Mouse (Mus musculus) CH12.LX (cell line): ENCODE data around the gene Kpna6. TPM values are rescaled to one million over a fixed set of nuclear protein-coding genes. Genes with fewer than 3 reads are reported as not detected.

Experiments
- DNase-seq: peaks from one replicate; pipeline ENCODE4 v3.0.0-alpha.2; 2013; ENCODE audit errors: extremely low read depth
- H3K27ac ChIP-seq: 2 replicates; pipeline ENCODE4 v1.5.1; 2012; ENCODE audit warnings: low read depth, mild to moderate bottlenecking, control low read depth, moderate library complexity; ENCODE audit not compliant: insufficient read depth
- H3K27me3 ChIP-seq: replicated peaks from 2 replicates; pipeline ENCODE3; 2012; ENCODE audit warnings: inconsistent platforms
- H3K36me3 ChIP-seq, 2 experiments: replicated peaks in 1 of 2; 2 replicates each; pipeline versions ENCODE3 to v1.6.1; 2012; ENCODE audit warnings: inconsistent platforms in 1 of 2, low read length in 1 of 2, mild to moderate bottlenecking in 1 of 2, mixed read lengths in 1 of 2, moderate library complexity in 1 of 2; ENCODE audit not compliant: control insufficient read depth in 1 of 2, insufficient read depth in 1 of 2
- H3K4me1 ChIP-seq, 2 experiments: 2 replicates each; pipeline ENCODE4 v1.6.1; 2012; ENCODE audit warnings: inconsistent platforms in 1 of 2, moderate library complexity in 1 of 2; ENCODE audit not compliant: insufficient read depth in 2 of 2, control insufficient read depth in 1 of 2
- H3K4me2 ChIP-seq: 2 replicates; pipeline ENCODE4 v1.6.1; 2012; ENCODE audit warnings: low read depth, mild to moderate bottlenecking, control low read depth; ENCODE audit not compliant: poor library complexity, insufficient read depth, severe bottlenecking
- H3K4me3 ChIP-seq, 3 experiments: fragments of 150-350 bp in 1 of 3; sonication (generic) in 1 of 3; replicated peaks in 1 of 3; 2 replicates each; pipeline versions ENCODE3 to v1.5.1; 2011 to 2012; ENCODE audit warnings: low read depth in 2 of 3, low read length in 2 of 3, mild to moderate bottlenecking in 2 of 3, moderate library complexity in 2 of 3, control low read depth in 1 of 3, improper control_type of control experiment in 1 of 3, inconsistent platforms in 1 of 3, mixed read lengths in 1 of 3; ENCODE audit not compliant: poor library complexity in 1 of 3
- H3K79me2 ChIP-seq: replicated peaks from 2 replicates; pipeline ENCODE4 v1.6.1; 2012; ENCODE audit warnings: mild to moderate bottlenecking, moderate library complexity; ENCODE audit not compliant: control insufficient read depth, poor library complexity, insufficient read depth, severe bottlenecking; ENCODE audit errors: extremely low read depth
- H3K9ac ChIP-seq: 2 replicates; pipeline ENCODE4 v1.6.1; 2012; ENCODE audit warnings: low read depth, mild to moderate bottlenecking, control low read depth, moderate library complexity; ENCODE audit not compliant: insufficient read depth
- H3K9me3 ChIP-seq: replicated peaks from 2 replicates; pipeline ENCODE3; 2012; ENCODE audit warnings: low read length, inconsistent platforms, mixed read lengths
- BHLHE40 ChIP-seq: IDR thresholded peaks from 2 replicates; pipeline ENCODE4 v1.6.1; 2011; ENCODE audit warnings: mild to moderate bottlenecking, low read depth, low read length, improper control_type of control experiment
- GABPA ChIP-seq: IDR thresholded peaks from 2 replicates; pipeline ENCODE4 v1.6.1; 2012; ENCODE audit warnings: low read depth, low read length, improper control_type of control experiment, inconsistent platforms; ENCODE audit not compliant: insufficient replicate concordance
- HCFC1 ChIP-seq: IDR thresholded peaks from 2 replicates; pipeline ENCODE4 v1.6.1; 2012; ENCODE audit warnings: low read depth, mild to moderate bottlenecking, inconsistent platforms, low read length, improper control_type of control experiment
- IRF4 ChIP-seq: IDR thresholded peaks from 2 replicates; pipeline ENCODE4 v1.6.1; 2014; ENCODE audit warnings: low read depth, mild to moderate bottlenecking, inconsistent platforms, low read length, improper control_type of control experiment
- JUND ChIP-seq: conservative IDR thresholded peaks from 2 replicates; pipeline ENCODE4 v1.6.1; 2011; ENCODE audit warnings: low read depth, low read length, improper control_type of control experiment
- KAT2A ChIP-seq: IDR thresholded peaks from 2 replicates; pipeline ENCODE4 v1.6.1; 2012; ENCODE audit warnings: low read length, improper control_type of control experiment, inconsistent platforms; ENCODE audit not compliant: insufficient replicate concordance
- MAZ ChIP-seq: IDR thresholded peaks from 2 replicates; pipeline ENCODE4 v1.6.1; 2012; ENCODE audit warnings: low read depth, mild to moderate bottlenecking, inconsistent platforms, low read length, improper control_type of control experiment, moderate library complexity
- MEF2A ChIP-seq: IDR thresholded peaks from 2 replicates; pipeline ENCODE4 v1.6.1; 2014; ENCODE audit warnings: low read depth, mild to moderate bottlenecking, inconsistent platforms, low read length, improper control_type of control experiment, borderline replicate concordance
- PAX5 ChIP-seq: IDR thresholded peaks from 2 replicates; pipeline ENCODE4 v1.6.1; 2012; ENCODE audit warnings: low read length, inconsistent platforms, mixed read lengths
- POLR2A ChIP-seq: IDR thresholded peaks from 2 replicates; pipeline ENCODE4 v1.6.1; 2011; ENCODE audit warnings: low read depth, mild to moderate bottlenecking, improper control_type of control experiment, low read length
- SIN3A ChIP-seq: IDR thresholded peaks from 2 replicates; pipeline ENCODE4 v1.6.1; 2012; ENCODE audit warnings: low read length, improper control_type of control experiment, inconsistent platforms
- SMC3 ChIP-seq: IDR thresholded peaks from 2 replicates; pipeline ENCODE4 v1.6.1; 2011; ENCODE audit warnings: low read depth, low read length, improper control_type of control experiment
- UBTF ChIP-seq: IDR thresholded peaks from 2 replicates; pipeline ENCODE4 v1.6.1; 2012; ENCODE audit warnings: low read depth, mild to moderate bottlenecking, inconsistent platforms, low read length, improper control_type of control experiment, moderate library complexity
- USF1 ChIP-seq: IDR thresholded peaks from 2 replicates; pipeline ENCODE4 v1.6.1; 2014; ENCODE audit warnings: low read depth, mild to moderate bottlenecking, inconsistent platforms, low read length, improper control_type of control experiment
- USF2 ChIP-seq: conservative IDR thresholded peaks from 2 replicates; pipeline ENCODE4 v1.6.1; 2011; ENCODE audit warnings: low read depth, low read length, improper control_type of control experiment
- ZC3H11A ChIP-seq: IDR thresholded peaks from 2 replicates; pipeline ENCODE4 v1.6.1; 2012; ENCODE audit warnings: low read depth, mild to moderate bottlenecking, inconsistent platforms, low read length, improper control_type of control experiment
- ZKSCAN1 ChIP-seq: IDR thresholded peaks from 2 replicates; pipeline ENCODE4 v1.6.1; 2012; ENCODE audit warnings: low read depth, inconsistent platforms, low read length, improper control_type of control experiment, borderline replicate concordance
- ZNF384 ChIP-seq: IDR thresholded peaks from 2 replicates; pipeline ENCODE4 v1.6.1; 2012; ENCODE audit warnings: low read depth, low read length, improper control_type of control experiment, inconsistent platforms
- dilution Hi-C: fragments of 300-500 bp; cut with MboI; formaldehyde crosslinking; loops from 2 replicates; pipeline ENCODE4 v1.14.3; 2020; ENCODE audit warnings: low sequenced_read_pairs; ENCODE audit not compliant: extremely low pct_unique_long_range_greater_than_20kb, extremely low pct_ligation_motif_present
- in situ Hi-C: fragments of 300-500 bp; cut with MboI; formaldehyde crosslinking; loops from 3 replicates; pipeline ENCODE4 v1.14.3; 2019; ENCODE audit warnings: low sequenced_read_pairs, low pct_ligation_motif_present, low pct_unique_long_range_greater_than_20kb, mixed read lengths
- polyA plus RNA-seq: library from polyadenylated mRNA; unstranded; fragments of >175 nt; gene quantifications from 2 replicates; pipeline ENCODE4 v1.2.1, GENCODE M21; 2012; ENCODE audit warnings: low read depth; ENCODE audit not compliant: insufficient read length
- total RNA-seq, 2 experiments: library from RNA; depleted of rRNA; stranded (reverse); fragments of 300-350 nt in 1 of 2; fragments of >200 nt in 1 of 2; gene quantifications; 2 replicates each; pipeline ENCODE4 v1.2.3; 2012 to 2014

Kpna6 gene
- total and polyA plus RNA-seq, 3 experiments = 17.3 to 25.8 (median 19.6) TPM

DNA sequence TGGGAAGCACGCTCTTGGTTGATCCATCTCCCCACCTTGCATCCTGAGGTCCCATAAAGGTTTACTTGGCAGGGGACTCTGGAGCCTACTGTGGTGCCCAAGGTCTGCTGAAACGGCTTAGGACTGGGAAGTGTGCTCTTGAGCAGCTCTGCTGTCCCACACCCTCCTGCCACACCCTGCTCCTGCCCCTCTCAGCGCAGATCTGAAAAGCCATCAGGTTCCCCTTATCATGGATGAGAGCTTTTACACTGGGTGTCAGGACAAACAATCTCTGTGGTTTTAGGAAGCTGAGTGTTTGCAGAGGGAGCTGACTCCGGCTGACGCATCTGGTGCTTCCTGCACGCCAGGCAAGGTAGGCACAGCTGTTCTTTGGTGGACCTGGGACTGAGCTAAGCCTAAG is 38.7 kb downstream of the Kpna6 start:
- no peak for TF ChIP-seq SIN3A
- no peak for TF ChIP-seq BHLHE40
- no peak for TF ChIP-seq KAT2A
- no peak for TF ChIP-seq JUND
- TF ChIP-seq HCFC1 = no peak
- no peak for TF ChIP-seq ZKSCAN1
- TF ChIP-seq MAZ = no peak
- TF ChIP-seq IRF4 = no peak
- no peak for TF ChIP-seq PAX5
- TF ChIP-seq ZNF384 = no peak
- TF ChIP-seq ZC3H11A = no peak
- H3K4me2 ChIP-seq = no peak overlapping the region

DNA sequence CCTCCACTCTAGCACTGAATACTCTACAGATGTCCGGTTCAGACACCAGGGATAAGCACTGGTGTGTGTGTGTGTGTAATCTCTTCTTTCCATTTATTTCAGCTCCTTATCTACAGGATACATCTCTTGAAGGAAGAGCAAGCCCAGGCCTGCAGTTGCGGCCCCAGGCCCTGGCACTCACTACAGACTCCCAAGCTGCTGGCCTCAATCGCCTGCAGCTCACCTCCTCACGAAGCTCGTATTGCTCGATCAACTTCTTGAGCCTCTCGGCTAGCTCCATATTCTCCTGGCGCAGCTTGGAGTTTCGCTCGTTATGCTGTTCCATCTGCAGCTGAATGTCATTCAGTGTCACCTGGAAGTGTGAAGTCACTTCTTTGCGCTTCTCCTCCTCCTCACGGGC is 40.7 kb downstream of the Kpna6 start:
- in situ Hi-C loops = no loop called here
- Histone ChIP-seq H3K4me2 (no peak overlapping the region), H3K9me3 (no peaks in the 10 kb centered on the region)
- TF ChIP-seq SIN3A (no peak), USF1 (no peak), USF2 (no peak), GABPA (no peak), SMC3 (no peak), MEF2A (no peak), ZNF384 (no peak), UBTF (no peak), POLR2A (no peak)
- TF ChIP-seq, all 38 proteins: peak for 0
- Histone ChIP-seq H3K4me3 (no peak overlapping the region), H3K9ac (no peak overlapping the region), H3K27ac (no peak overlapping the region), H3K4me1 (no peaks in the 10 kb centered on the region; a peak in 1 of 4 replicates), H3K36me3 (peaks cover 83 to 97% of the 10 kb centered on the region in 2 experiments), H3K27me3 (no peaks in the 10 kb centered on the region), H3K79me2 (peaks cover 3% of the 10 kb centered on the region; the same call in 1 of the 2 replicates)
- no peak for DNase-seq
- dilution Hi-C loops = no loop called here

More for the DNA sequence above, 38.7 kb downstream of the Kpna6 start:
- DNase-seq = no peak
- no peak overlapping the region for H3K27ac ChIP-seq
- dilution Hi-C loops = no loop called here
- H3K27me3 ChIP-seq = no peaks in the 10 kb centered on the region
- H3K36me3 ChIP-seq = peaks cover 85 to 93% of the 10 kb centered on the region in 2 experiments
- in situ Hi-C loops = no loop called here
- peaks cover 13% of the 10 kb centered on the region for H3K79me2 ChIP-seq
- peaks cover 0 to 15% of the 10 kb centered on the region in 2 experiments; a peak in 2 of 4 replicates for H3K4me1 ChIP-seq
- no peak overlapping the region for H3K4me3 ChIP-seq
- H3K9ac ChIP-seq = no peak overlapping the region
- H3K9me3 ChIP-seq = no peaks in the 10 kb centered on the region
